ENCODE assay signal across 8 mouse cellular contexts in the genomic region with DNA sequence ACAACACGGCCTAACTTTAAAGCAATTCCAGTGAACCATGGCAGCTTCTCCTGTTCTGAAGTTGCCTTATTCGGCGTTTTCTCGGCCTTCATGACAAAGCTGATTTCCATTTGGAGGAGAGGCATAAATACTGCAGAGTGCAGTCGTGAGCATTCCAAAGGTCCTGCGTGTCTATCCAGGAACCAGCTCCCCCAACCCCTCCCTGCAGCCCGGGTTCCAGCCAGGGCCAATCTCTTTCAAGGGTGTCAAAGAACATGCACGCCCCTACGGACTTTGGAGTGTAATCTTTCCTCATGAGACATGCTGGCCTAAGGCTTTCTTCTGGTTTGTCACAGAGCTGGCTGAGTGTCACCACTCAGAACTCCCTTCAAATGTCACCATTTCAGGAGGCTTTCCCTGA. TPM values are rescaled to one million over a fixed set of nuclear protein-coding genes. Genes with fewer than 3 reads are reported as not detected.
DNase-seq lines count a peak whose midpoint lies in the region; ATAC-seq and TF ChIP-seq lines count a peak whose summit lies in the region.

No protein-coding gene starts in this region.

- no peak for TF ChIP-seq POLR2A in kidney, adult 2 months (IDR thresholded peaks at IDR 0.05; ENCODE audit: low read depth, low read length)

- DNase-seq in midbrain, embryonic 11.5 days (ENCODE audit: low spot score, missing footprints) = no peak
- DNase-seq in gastrocnemius, postnatal 14 days = peak; percentile 82
- DNase-seq in kidney, adult 2 months = peak; percentile 97
- peak; percentile 83 for DNase-seq in urinary bladder, postnatal 14 days (ENCODE audit: low spot score)
- no peak for DNase-seq in cerebellum, adult 8-10 months
- DNase-seq in layer of hippocampus, adult 8-10 months (ENCODE audit: low spot score in 2 of 2) = no peak

- no peak overlapping the region for H3K4me3 ChIP-seq in midbrain, embryonic 12.5 days
- no peak overlapping the region for H3K4me3 ChIP-seq in midbrain, embryonic 11.5 days (ENCODE audit: low read depth, low read length)
- no peak overlapping the region for H3K4me3 ChIP-seq in kidney, adult 2 months (ENCODE audit: insufficient read depth, low read depth, low read length)
- H3K4me3 ChIP-seq in lung, embryonic 15.5 days = no peak overlapping the region

- no peak overlapping the region for H3K4me2 ChIP-seq in midbrain, embryonic 12.5 days (replicated peaks)
- H3K4me2 ChIP-seq in midbrain, embryonic 11.5 days = no peak overlapping the region
- no peak overlapping the region for H3K4me2 ChIP-seq in lung, embryonic 15.5 days

- H3K36me3 ChIP-seq in midbrain, embryonic 12.5 days = peaks cover 5% of the 10 kb centered on the region; the same call in 1 of the 2 replicates
- no peaks in the 10 kb centered on the region for H3K36me3 ChIP-seq in midbrain, embryonic 11.5 days (ENCODE audit: control insufficient read depth, insufficient read depth, low read length)
- H3K36me3 ChIP-seq in kidney, adult 2 months (ENCODE audit: control insufficient read depth, insufficient read depth, low read length) = no peaks in the 10 kb centered on the region
- 0 out of 2 replicates have a peak, but pooled peaks cover 4% of the 10 kb centered on the region for H3K36me3 ChIP-seq in lung, embryonic 15.5 days

- no peak for TF ChIP-seq CTCF in kidney, adult 2 months (conservative IDR thresholded peaks at IDR 0.05; ENCODE audit: insufficient read depth, insufficient read length, low read depth, low read length)

- peaks cover 61% of the 10 kb centered on the region for H3K4me1 ChIP-seq in midbrain, embryonic 12.5 days
- peaks cover 16% of the 10 kb centered on the region for H3K4me1 ChIP-seq in midbrain, embryonic 11.5 days (ENCODE audit: control insufficient read depth, insufficient read depth, low read length)
- peaks cover 71% of the 10 kb centered on the region for H3K4me1 ChIP-seq in kidney, adult 2 months (ENCODE audit: control insufficient read depth, insufficient read depth, low read length)
- H3K4me1 ChIP-seq in lung, embryonic 15.5 days = peaks cover 79% of the 10 kb centered on the region

- intact Hi-C loops in gastrocnemius, postnatal 14 days (cut with DNase I; ENCODE audit: low total_unique reads) = no loop called here

- WGBS in midbrain, embryonic 12.5 days = 64% methylated on average over 9 of the region's 9 CpGs
- 73% methylated on average over 9 of the region's 9 CpGs for WGBS in midbrain, embryonic 11.5 days
- 8% methylated on average over 9 of the region's 9 CpGs for WGBS in kidney, adult 2 months
- 12% methylated on average over 9 of the region's 9 CpGs for WGBS in lung, embryonic 15.5 days

- no peaks in the 10 kb centered on the region for H3K27me3 ChIP-seq in midbrain, embryonic 12.5 days
- H3K27me3 ChIP-seq in midbrain, embryonic 11.5 days (ENCODE audit: control insufficient read depth, insufficient read depth, low read length) = no peaks in the 10 kb centered on the region
- no peaks in the 10 kb centered on the region for H3K27me3 ChIP-seq in kidney, adult 2 months (replicated peaks; ENCODE audit: control insufficient read depth, insufficient read depth, low read length)
- no peaks in the 10 kb centered on the region for H3K27me3 ChIP-seq in lung, embryonic 15.5 days

- ATAC-seq in midbrain, embryonic 12.5 days (ENCODE audit: low FRiP score, low read depth) = no peak
- no peak for ATAC-seq in midbrain, embryonic 11.5 days (ENCODE audit: low FRiP score)
- ATAC-seq in lung, embryonic 15.5 days (ENCODE audit: borderline replicate concordance, extremely low read depth, low FRiP score, low TSS enrichment) = peak; percentile 68; the same call in 1 of the 2 replicates

- 0 out of 2 replicates have a peak overlapping the region, but pooled peaks have one; percentile 6 for H3K27ac ChIP-seq in midbrain, embryonic 12.5 days (replicated peaks)
- no peak overlapping the region for H3K27ac ChIP-seq in midbrain, embryonic 11.5 days (ENCODE audit: low read depth, low read length)
- peak overlapping the region; percentile 97 for H3K27ac ChIP-seq in kidney, adult 2 months (ENCODE audit: insufficient read depth, low read depth, low read length)
- H3K27ac ChIP-seq in lung, embryonic 15.5 days = peak overlapping the region; percentile 89

- no peaks in the 10 kb centered on the region for H3K9me3 ChIP-seq in midbrain, embryonic 12.5 days
- no peaks in the 10 kb centered on the region for H3K9me3 ChIP-seq in midbrain, embryonic 11.5 days (ENCODE audit: control insufficient read depth, low read length)
- H3K9me3 ChIP-seq in lung, embryonic 15.5 days = no peaks in the 10 kb centered on the region

- H3K9ac ChIP-seq in midbrain, embryonic 12.5 days (replicated peaks) = no peak overlapping the region
- H3K9ac ChIP-seq in midbrain, embryonic 11.5 days (ENCODE audit: low read length) = no peak overlapping the region
- 0 out of 2 replicates have a peak overlapping the region, but pooled peaks have one; percentile 2 for H3K9ac ChIP-seq in lung, embryonic 15.5 days

RNA-seq across cellular contexts. Expression of gene Actn4, which starts 36.8 kb away (rescaled TPM):
- polyA plus RNA-seq in midbrain, embryonic 12.5 days (2016; fragmentation: Nextera tagmentation; extraction: Ambion mirVana) = 162 and 175 TPM in 2 replicates
- polyA plus RNA-seq in midbrain, embryonic 11.5 days (2014; fragmentation: Nextera tagmentation; extraction: Ambion mirVana) = 141 and 144 TPM in 2 replicates
- total RNA-seq in gastrocnemius, postnatal 14 days (2021) = 10 to 100 TPM; 68.1 to 85.9 TPM
- polyA plus RNA-seq in kidney, adult 2 months (2012; rRNA removed) = 340 and 367 TPM in 2 replicates
- polyA plus RNA-seq in lung, embryonic 15.5 days (2015; fragmentation: Nextera tagmentation; extraction: Ambion mirVana) = 287 and 302 TPM in 2 replicates
- 100 to 1,000 TPM; 136 to 138 (median 137) TPM for total RNA-seq in layer of hippocampus, adult 8-10 months (2022)

RNA-seq across cellular contexts. Expression of gene Capn12, which starts 44.1 kb away (rescaled TPM):
- polyA plus RNA-seq in midbrain, embryonic 12.5 days (2016; fragmentation: Nextera tagmentation; extraction: Ambion mirVana) = 0.20 and 0.39 TPM in 2 replicates
- 0.17 and 0.42 TPM in 2 replicates for polyA plus RNA-seq in midbrain, embryonic 11.5 days (2014; fragmentation: Nextera tagmentation; extraction: Ambion mirVana)
- under 1 TPM; 0.10 to 0.13 TPM for total RNA-seq in gastrocnemius, postnatal 14 days (2021)
- polyA plus RNA-seq in kidney, adult 2 months (2012; rRNA removed) = 0.11 and 0.24 TPM in 2 replicates
- polyA plus RNA-seq in lung, embryonic 15.5 days (2015; fragmentation: Nextera tagmentation; extraction: Ambion mirVana) = 0.29 and 0.42 TPM in 2 replicates
- under 1 TPM; 0.25 to 0.61 (median 0.41) TPM for total RNA-seq in layer of hippocampus, adult 8-10 months (2022)

RNA-seq across cellular contexts. Expression of gene Eif3k, which starts 56.3 kb away (rescaled TPM):
- 324 and 335 TPM in 2 replicates for polyA plus RNA-seq in midbrain, embryonic 12.5 days (2016; fragmentation: Nextera tagmentation; extraction: Ambion mirVana)
- 392 and 400 TPM in 2 replicates for polyA plus RNA-seq in midbrain, embryonic 11.5 days (2014; fragmentation: Nextera tagmentation; extraction: Ambion mirVana)
- 100 to 1,000 TPM; 142 to 147 TPM for total RNA-seq in gastrocnemius, postnatal 14 days (2021)
- 321 and 343 TPM in 2 replicates for polyA plus RNA-seq in kidney, adult 2 months (2012; rRNA removed)
- polyA plus RNA-seq in lung, embryonic 15.5 days (2015; fragmentation: Nextera tagmentation; extraction: Ambion mirVana) = 360 and 364 TPM in 2 replicates
- total RNA-seq in layer of hippocampus, adult 8-10 months (2022) = 100 to 1,000 TPM; 182 to 214 (median 197) TPM

RNA-seq across cellular contexts. Expression of gene Map4k1, which starts 56.5 kb away (rescaled TPM):
- polyA plus RNA-seq in midbrain, embryonic 12.5 days (2016; fragmentation: Nextera tagmentation; extraction: Ambion mirVana) = 5.4 and 6.2 TPM in 2 replicates
- 4.1 and 5.5 TPM in 2 replicates for polyA plus RNA-seq in midbrain, embryonic 11.5 days (2014; fragmentation: Nextera tagmentation; extraction: Ambion mirVana)
- 1 to 10 TPM in 1 of 2 experiments, under 1 TPM in 1; 0.71 to 1.2 TPM for total RNA-seq in gastrocnemius, postnatal 14 days (2021)
- polyA plus RNA-seq in kidney, adult 2 months (2012; rRNA removed) = 2.3 and 6.2 TPM in 2 replicates
- 7.4 and 9.8 TPM in 2 replicates for polyA plus RNA-seq in lung, embryonic 15.5 days (2015; fragmentation: Nextera tagmentation; extraction: Ambion mirVana)
- total RNA-seq in layer of hippocampus, adult 8-10 months (2022) = 1 to 10 TPM; 1.3 to 3.5 (median 1.7) TPM

Comparison
In these comparisons a context has a peak if more than half of its experiments do, and no peak if none do; other contexts are left out.
1. DNase-seq: peak in gastrocnemius, postnatal 14 days (single experiment), kidney, adult 2 months (single experiment) and urinary bladder, postnatal 14 days (single experiment); none in midbrain, embryonic 11.5 days (single experiment), cerebellum, adult 8-10 months (single experiment) and layer of hippocampus, adult 8-10 months (0 of 2).